Mouse (Mus musculus) lung, postnatal 0 days (tissue): ENCODE results near the gene Lmntd1.

ENCODE experiments used
- CTCF ChIP-seq: IDR thresholded peaks from 2 replicates; pipeline ENCODE4 v1.5.1; 2016; ENCODE audit warnings: antibody characterized with exemption, mild to moderate bottlenecking
- EP300 ChIP-seq: IDR thresholded peaks from 2 replicates; pipeline ENCODE4 v1.6.1; 2016; ENCODE audit warnings: antibody characterized with exemption, mild to moderate bottlenecking, control low read depth

GRCm38 (mm10) chr6:145324470-145324869, 289.6 kb downstream of the Lmntd1 start:
- TF ChIP-seq CTCF (no peak), EP300 (no peak)
